Mouse (Mus musculus): ENCODE data around the gene Begain.

GRCm38 (mm10) chr12:109085674-109086073 lies 17.7 kb upstream of the Begain start:
- TF ChIP-seq POLR2A (IDR thresholded peaks at IDR 0.05; ENCODE audit: low read depth, low read length) (no peak), CTCF (IDR thresholded peaks at IDR 0.05; ENCODE audit: extremely low read depth, insufficient read length, insufficient replicate concordance, low read depth, low read length) (no peak)

All from small intestine, adult 2 months (tissue).